Mouse (Mus musculus): ENCODE measurements at regions not wholly inside any gene's neighbourhood (a gene's known extent, or its start where the extent isn't known, plus 50 kb on each side); places are given as distances from the start of the nearest gene placed in this dataset.

DNA sequence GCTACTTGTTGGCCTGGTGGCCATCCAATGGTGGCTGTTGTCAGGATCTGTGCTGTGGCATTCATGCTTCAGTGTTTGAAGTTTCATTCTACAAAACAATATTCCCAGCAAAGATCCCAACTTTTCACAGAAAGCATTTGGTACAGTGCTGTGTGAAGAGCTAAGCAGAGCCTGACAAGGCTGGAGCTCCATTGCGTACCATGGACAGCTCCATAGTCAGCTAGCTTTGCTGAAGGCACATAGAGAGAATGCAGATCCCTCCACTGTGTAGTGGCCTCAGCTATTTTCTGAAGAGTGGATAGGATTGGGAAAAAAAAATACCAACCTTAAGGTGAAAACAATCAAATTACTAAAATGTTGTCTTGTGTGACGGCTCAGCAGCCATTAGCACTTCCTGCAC, 50.5 kb upstream of the Zfp746 start:
- no peak for TF ChIP-seq CTCF (IDR thresholded peaks at IDR 0.05; ENCODE audit: borderline replicate concordance, insufficient read depth, low read depth, low read length)
- no peak for TF ChIP-seq POLR2A (IDR thresholded peaks at IDR 0.05; ENCODE audit: borderline replicate concordance, insufficient read depth, low read length)

Data from cerebellum, adult 2 months (tissue).